Mouse (Mus musculus) heart, postnatal 14 days (tissue): ENCODE data around the gene Zfp451. TPM values are rescaled to one million over a fixed set of nuclear protein-coding genes. Genes with fewer than 3 reads are reported as not detected.
A peak's percentile ranks its signal among the peaks of the same experiment; 100 is the strongest.

Source experiments
- DNase-seq, 2 experiments: peaks; one replicate each; pipeline ENCODE4 v3.0.0; 2021 to 2022
- intact Hi-C: fragments of 180-260 bp; cut with DNase I; formaldehyde crosslinking; loops from one replicate; pipeline ENCODE4 v1.15.1; 2025
- total RNA-seq, 2 experiments: library from RNA; stranded (reverse); gene quantifications; 2 replicates each; pipeline ENCODE4 v1.2.3; 2021

Gene Zfp451
- total RNA-seq, 2 experiments from 2014 or later = 16.3 to 19.4 TPM

DNA sequence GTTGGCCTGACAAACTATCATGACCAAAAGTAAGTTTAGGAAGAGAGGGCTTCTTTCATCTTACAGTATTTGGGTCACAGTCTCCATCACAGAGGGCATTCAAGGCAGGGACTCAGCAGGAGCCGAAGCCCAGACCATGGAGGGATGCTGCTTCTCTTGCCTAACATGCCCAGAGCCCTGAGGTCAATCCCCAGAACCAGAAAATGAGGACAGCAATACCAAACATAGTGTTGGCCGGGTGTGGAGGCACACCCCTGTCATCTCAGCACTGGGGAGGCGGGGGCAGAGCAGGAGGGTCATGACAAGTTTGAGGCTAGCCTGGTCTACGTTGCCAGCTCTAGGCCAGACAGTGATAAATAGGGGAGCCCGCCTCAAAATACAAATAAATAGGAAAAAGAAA lies 89.3 kb downstream of the Zfp451 start:
- no peak for DNase-seq
- intact Hi-C loops = no loop called here

DNA sequence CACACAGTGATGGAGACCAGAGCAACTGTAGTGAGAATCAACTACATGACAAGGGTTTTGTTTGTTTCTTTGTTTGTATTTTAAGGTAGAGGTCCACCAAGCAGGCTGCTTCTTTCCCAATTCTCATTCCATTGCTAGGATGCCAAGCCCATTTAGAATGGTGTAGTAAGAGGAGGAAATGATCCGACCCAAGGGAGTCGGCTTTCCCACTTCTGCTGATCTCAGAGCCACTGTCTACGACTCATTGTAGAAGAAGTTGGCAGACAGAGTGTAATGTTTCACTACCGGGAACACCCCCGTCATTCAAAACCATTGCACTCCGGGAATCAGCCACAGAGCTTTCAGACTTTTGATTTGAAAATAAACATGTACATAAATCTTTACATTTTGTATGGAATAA lies 89.9 kb downstream of the Zfp451 start:
- intact Hi-C loops = no loop called here
- no peak for DNase-seq

DNA sequence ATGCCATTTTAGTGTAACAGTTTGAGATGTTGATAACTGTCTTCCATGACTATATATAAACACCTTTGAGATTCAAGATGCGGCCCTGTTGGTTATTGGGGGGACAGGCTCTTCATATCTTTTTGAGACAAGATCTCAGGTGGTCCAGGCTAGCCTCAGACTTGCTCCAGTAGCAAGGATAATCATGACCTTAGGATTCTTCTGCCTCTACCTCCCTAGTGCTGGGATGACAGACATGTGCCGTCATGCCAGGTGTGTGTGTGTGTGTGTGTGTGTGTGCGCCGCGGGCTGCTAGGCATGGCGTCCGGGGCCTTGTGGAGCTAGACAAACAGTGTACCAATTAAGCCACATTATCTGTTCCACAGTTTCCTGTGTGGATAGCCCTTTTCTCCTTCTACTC lies 93.4 kb downstream of the Zfp451 start:
- intact Hi-C loops = no loop called here
- no peak for DNase-seq

DNA sequence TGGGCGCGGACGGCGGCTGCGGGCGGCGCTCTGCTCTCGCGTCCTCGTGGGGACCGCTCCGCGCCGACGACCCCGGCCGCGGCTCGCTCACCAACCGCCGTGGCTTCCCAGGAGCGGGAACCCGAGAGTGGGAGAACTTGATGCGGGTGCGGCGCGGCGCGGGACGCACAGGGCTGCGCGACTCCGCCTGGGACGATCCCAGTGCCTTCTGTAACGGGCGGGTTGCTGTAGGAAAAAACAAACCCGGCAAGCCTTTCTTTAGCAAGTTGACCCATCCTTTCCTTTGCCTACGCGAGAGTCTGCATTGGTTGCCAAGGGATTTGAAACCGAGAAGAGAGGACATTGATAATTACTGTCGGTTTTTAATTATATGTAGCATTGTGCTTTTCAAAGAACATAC lies 94.2 kb downstream of the Zfp451 start:
- intact Hi-C loops = no loop called here
- DNase-seq = no peak

DNA sequence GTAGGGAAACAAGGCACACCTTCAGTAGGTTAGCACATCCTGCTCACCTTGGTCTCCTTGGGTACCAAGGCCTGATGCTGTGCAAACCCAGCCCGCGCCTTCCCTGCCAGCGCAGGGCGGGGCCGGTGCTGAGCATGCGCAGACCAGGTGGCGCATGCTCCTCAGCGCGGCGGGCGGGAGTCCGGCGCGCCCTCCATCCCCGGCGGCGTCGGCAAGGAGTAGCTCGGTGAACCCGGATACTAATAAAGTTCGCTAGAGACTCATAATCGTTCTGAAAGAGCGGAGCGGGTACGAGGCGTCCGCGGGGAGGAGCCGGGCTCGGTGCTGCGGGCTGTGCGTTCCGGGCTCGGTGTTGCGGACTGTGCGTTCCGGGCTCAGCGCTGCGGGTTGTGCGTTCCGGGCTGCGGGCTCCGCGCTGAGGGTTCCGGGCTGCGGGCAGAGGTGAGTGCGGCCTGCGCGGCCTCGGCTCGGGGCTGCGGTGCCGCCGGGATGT lies 94.6 kb downstream of the Zfp451 start, which contains the start of gene Rab23:
Rab23 (plus strand) TSS at position 155 of the 493 bp plus-strand sequence.
- peak; percentile 83 to 87 for DNase-seq
- intact Hi-C loops = no loop called here

DNA sequence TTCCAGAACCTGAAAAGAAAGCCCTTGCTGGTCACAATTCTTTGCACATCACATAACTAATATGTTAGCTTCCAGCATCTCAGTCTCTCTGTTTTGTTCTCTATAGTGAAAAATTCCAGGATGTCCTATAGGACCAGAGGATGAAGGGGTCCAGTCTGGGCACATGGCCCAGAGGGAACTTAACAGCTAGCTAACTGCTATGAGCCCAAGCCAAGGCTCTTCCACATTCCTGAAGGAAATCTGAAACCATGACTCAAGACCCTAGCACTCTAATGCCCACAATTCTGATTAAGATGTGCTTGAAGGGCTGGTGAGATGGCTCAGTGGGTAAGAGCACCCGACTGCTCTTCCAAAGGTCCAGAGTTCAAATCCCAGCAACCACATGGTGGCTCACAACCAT lies 96.8 kb downstream of the Zfp451 start:
- no peak for DNase-seq
- intact Hi-C loops = no loop called here

DNA sequence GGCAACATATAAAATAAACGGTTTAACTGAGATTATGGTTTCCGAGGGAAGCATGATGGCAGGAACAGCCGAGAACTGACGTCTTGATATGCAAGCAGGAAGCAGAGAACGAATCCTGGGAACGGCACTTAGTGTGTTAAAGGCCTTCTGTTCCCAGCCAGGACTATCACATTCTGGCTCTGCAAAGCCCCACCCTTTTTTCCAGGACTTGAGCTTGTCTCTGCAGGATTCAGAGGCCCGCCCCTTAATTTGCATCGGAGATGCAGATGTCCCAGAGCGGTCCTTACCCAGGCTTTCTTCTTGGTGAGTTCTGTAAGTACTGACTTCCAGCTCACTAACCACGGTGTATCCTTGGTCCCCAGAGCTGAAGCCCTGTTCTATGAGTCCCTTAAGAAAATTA lies 99.6 kb downstream of the Zfp451 start:
- intact Hi-C loops = no loop called here
- DNase-seq = no peak

DNA sequence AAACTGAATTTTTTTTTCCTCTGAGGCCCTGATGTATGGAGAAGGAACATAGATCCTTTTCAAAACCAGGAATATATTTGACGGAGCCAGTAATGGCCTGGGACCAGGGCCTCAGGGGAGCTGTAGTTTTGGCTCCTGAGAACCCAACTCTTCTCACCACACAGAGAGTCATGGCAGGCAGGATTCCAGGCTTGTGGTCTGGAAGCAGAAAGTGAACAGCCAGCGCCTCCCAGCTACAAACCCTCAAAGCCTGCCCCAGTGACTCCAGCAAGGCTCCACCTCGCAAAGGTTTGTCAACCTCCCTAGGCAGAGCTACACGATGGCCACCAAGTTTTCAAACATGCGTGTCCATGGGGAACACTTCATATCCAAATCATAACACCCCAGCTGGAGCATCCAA lies 102.4 kb downstream of the Zfp451 start:
- intact Hi-C loops = no loop called here
- no peak for DNase-seq

Other genes with a start within 250 kb of the Zfp451 start
- 1 to 10 TPM; 2.9 to 4.3 TPM for gene Prim2, start 144.8 kb downstream of the Zfp451 start, total RNA-seq
- 10 to 100 TPM; 10.8 to 11.5 TPM for gene Rab23, start 94.7 kb downstream of the Zfp451 start, total RNA-seq
- gene Bag2, start 56.8 kb downstream of the Zfp451 start, total RNA-seq = 10 to 100 TPM; 31.5 to 37.6 TPM
- gene Bend6, start 93.2 kb upstream of the Zfp451 start, total RNA-seq = 1 to 10 TPM; 2.2 to 2.7 TPM
- gene Dst, start 93.6 kb upstream of the Zfp451 start, total RNA-seq = 100 to 1,000 TPM; 317 TPM